Mouse (Mus musculus) embryonic facial prominence, embryonic 12.5 days (tissue): Measurements from ENCODE around the gene Sod3. TPM values are rescaled to one million over a fixed set of nuclear protein-coding genes. Genes with fewer than 3 reads are reported as not detected.

Experiments used
- ATAC-seq: fragments of 200-750 bp; cut with Nextera tagmentation; 2 replicates; pipeline ENCODE4 v1.8.0; 2017; ENCODE audit not compliant: insufficient number of reproducible peaks, insufficient read depth, low FRiP score, low TSS enrichment
- H3K27ac ChIP-seq: fragments of 300-500 bp; sonication (generic); 2 replicates; pipeline ENCODE4 v1.5.1; 2016; ENCODE audit warnings: mild to moderate bottlenecking
- H3K27me3 ChIP-seq: fragments of 300-500 bp; sonication (generic); 2 replicates; pipeline ENCODE4 v1.6.1; 2016; ENCODE audit warnings: mild to moderate bottlenecking, moderate library complexity
- H3K36me3 ChIP-seq: fragments of 300-500 bp; sonication (generic); 2 replicates; pipeline ENCODE4 v1.6.1; 2016; ENCODE audit warnings: mild to moderate bottlenecking
- H3K4me1 ChIP-seq: fragments of 300-500 bp; sonication (generic); 2 replicates; pipeline ENCODE4 v1.6.1; 2016
- H3K4me2 ChIP-seq: fragments of 300-500 bp; sonication (generic); replicated peaks from 2 replicates; pipeline ENCODE4 v1.6.1; 2016; ENCODE audit warnings: mild to moderate bottlenecking, moderate library complexity
- H3K4me3 ChIP-seq: fragments of 300-500 bp; sonication (generic); 2 replicates; pipeline ENCODE4 v1.5.1; 2016; ENCODE audit warnings: mild to moderate bottlenecking
- H3K9ac ChIP-seq: fragments of 300-500 bp; sonication (generic); 2 replicates; pipeline ENCODE4 v1.6.1; 2016; ENCODE audit warnings: mild to moderate bottlenecking, moderate library complexity
- H3K9me3 ChIP-seq: fragments of 300-500 bp; sonication (generic); 2 replicates; pipeline ENCODE4 v1.6.1; 2016; ENCODE audit warnings: mild to moderate bottlenecking, moderate library complexity
- WGBS: fragments of 180-500 bp; shearing (Covaris S2); methylation state at CpG from one replicate; pipeline ENCODE4 v1.1.7; 2016; 5-methylcytosine and 5-hydroxymethylcytosine counted together
- polyA plus RNA-seq: library from polyadenylated mRNA; unstranded; fragments of >200 nt; fragmentation: Nextera tagmentation; extraction: Ambion mirVana; gene quantifications from 2 replicates; pipeline ENCODE4 v1.2.1, GENCODE M21; 2016

The Sod3 gene
- polyA plus RNA-seq, 1 experiment from 2014 or later = 0.10 TPM

DNA sequence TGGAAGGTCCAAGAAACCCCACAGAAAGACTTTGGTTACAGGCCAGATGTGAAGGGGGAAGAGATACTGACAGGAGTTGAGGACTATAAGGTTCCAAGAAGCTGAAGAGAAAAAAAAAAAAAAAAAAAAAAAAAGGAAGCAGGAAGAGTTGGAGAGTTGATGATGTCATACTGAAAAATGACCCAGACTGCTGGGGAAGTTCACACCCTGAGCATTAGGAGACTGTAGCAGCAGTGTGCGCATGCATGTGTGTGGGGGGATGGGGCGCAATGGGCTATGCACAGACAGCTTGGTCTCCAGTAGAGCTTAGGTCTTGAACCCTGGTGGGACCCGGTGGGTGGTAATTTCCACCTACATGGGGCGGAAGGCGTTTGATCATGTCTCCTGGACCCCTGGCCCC, 20.2 kb downstream of the Sod3 start:
- Histone ChIP-seq H3K36me3 (no peaks in the 10 kb centered on the region), H3K27me3 (no peaks in the 10 kb centered on the region), H3K27ac (no peak overlapping the region), H3K9ac (no peak overlapping the region), H3K4me1 (0 out of 2 replicates have a peak, but pooled peaks cover 3% of the 10 kb centered on the region), H3K9me3 (no peaks in the 10 kb centered on the region), H3K4me2 (no peak overlapping the region), H3K4me3 (no peak overlapping the region)
- no peak for ATAC-seq
- 83% methylated on average over 5 of the region's 5 CpGs for WGBS

DNA sequence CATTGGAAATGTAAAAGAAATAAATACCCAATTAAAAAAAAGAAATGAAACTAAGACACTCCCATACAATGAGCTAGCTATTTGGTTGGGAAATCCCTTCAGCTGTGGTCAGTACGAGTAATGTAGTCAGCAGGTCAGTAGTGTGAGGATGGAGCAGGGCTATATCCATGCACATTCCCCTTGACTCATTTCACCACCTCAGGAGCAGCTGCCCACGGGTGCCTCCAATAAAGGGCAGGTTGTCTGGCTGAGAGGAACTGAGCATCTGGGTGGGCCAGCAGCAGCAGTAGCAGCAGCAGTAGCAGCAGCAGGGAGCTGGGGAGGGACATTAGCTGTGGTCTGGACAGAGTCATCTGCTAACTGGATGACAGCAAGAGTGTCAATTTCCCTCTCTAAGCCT, 22.4 kb downstream of the Sod3 start:
- H3K27me3 ChIP-seq = no peaks in the 10 kb centered on the region
- H3K27ac ChIP-seq = no peak overlapping the region
- WGBS = 77% methylated on average over 2 of the region's 2 CpGs
- ATAC-seq = no peak
- 0 out of 2 replicates have a peak, but pooled peaks cover 3% of the 10 kb centered on the region for H3K4me1 ChIP-seq
- no peak overlapping the region for H3K4me3 ChIP-seq
- no peaks in the 10 kb centered on the region for H3K36me3 ChIP-seq
- no peaks in the 10 kb centered on the region for H3K9me3 ChIP-seq
- H3K4me2 ChIP-seq = no peak overlapping the region
- H3K9ac ChIP-seq = no peak overlapping the region

DNA sequence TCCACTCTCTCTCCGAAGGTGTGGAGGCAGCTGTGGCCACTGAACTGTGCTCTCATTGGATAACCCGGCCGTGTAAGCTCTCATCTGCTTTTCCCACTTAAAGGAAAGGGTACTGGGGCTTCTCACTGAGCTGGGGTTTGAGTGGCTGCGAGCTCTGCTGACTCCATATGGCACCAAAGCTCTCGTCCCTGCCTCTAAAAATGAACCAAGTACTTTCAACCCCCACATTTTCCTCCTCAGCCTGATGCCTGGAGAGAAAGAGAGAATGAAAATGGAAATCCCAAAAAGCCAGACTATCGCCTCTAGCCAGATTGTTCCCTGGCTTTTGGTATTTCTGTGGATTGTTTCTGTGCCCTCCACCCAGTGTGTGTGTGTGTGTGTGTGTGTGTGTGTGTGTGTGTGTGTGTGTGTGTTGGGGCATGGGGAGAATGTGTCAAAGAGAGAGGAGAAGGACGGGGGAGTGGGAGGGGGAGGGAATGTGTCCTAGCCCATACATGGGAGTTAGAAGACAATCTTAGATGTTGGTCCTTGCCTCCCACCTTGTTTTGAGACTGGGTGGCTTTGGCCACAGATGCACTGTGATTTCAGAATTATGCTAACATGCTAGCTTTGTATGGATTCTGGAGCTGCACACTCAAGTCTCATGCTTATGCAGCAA, 24.6 kb downstream of the Sod3 start:
- Histone ChIP-seq H3K4me2 (no peak overlapping the region), H3K4me1 (no peaks in the 10 kb centered on the region), H3K27me3 (no peaks in the 10 kb centered on the region), H3K9me3 (no peaks in the 10 kb centered on the region), H3K9ac (no peak overlapping the region), H3K4me3 (no peak overlapping the region), H3K27ac (no peak overlapping the region), H3K36me3 (no peaks in the 10 kb centered on the region)
- WGBS = 79% methylated on average over 7 of the region's 7 CpGs
- no peak for ATAC-seq

DNA sequence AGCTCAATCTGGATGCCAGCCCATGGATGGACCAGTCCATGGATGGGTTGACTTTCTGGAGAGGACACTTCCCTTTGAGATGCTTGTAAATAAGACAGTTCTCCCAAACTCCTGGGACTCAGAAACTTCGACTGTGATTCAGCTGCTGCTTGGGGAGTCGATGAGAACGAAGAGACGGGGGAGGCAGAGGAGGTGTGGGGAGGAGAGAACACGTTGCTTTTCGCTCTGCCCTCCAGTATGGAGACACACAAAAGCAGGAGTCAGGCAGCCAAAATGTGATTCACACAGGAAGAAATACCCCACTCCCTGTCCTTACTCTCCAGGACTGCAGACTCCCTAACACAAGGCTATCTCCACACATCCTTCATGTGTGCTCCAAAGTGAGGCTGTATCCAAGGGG, 26.8 kb downstream of the Sod3 start:
- H3K4me1 ChIP-seq = no peaks in the 10 kb centered on the region
- no peak overlapping the region for H3K4me3 ChIP-seq
- H3K9ac ChIP-seq = no peak overlapping the region
- WGBS = 90% methylated on average over 6 of the region's 6 CpGs
- no peaks in the 10 kb centered on the region for H3K36me3 ChIP-seq
- no peak overlapping the region for H3K4me2 ChIP-seq
- no peaks in the 10 kb centered on the region for H3K9me3 ChIP-seq
- no peak for ATAC-seq
- no peak overlapping the region for H3K27ac ChIP-seq
- no peaks in the 10 kb centered on the region for H3K27me3 ChIP-seq

DNA sequence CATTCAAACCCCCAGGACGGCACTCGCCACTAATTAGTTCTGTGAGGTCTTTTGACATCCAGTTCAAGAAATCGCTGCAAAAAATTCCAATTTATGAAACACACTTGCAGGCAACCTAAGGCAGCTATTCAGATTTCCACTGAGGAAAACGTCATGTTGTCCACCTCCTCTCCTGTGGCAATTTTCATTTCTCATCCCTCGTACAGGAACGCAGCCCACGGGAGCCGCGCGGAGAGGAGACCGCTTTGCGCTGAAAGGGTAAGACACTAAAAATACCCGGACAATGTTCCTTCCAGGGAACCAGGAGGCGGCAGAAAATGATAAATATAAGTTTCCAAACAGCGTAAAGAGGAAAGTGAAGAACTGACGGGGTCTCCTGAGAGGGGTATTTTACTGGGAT, 27.9 kb downstream of the Sod3 start:
- 0 out of 2 replicates have a peak overlapping the region, but pooled peaks have one; percentile 9 for H3K4me2 ChIP-seq
- H3K27ac ChIP-seq = no peak overlapping the region
- no peak overlapping the region for H3K9ac ChIP-seq
- H3K27me3 ChIP-seq = no peaks in the 10 kb centered on the region
- H3K4me1 ChIP-seq = no peaks in the 10 kb centered on the region
- WGBS = 69% methylated on average over 16 of the region's 16 CpGs
- ATAC-seq = no peak
- no peaks in the 10 kb centered on the region for H3K36me3 ChIP-seq
- no peak overlapping the region for H3K4me3 ChIP-seq
- H3K9me3 ChIP-seq = no peaks in the 10 kb centered on the region

DNA sequence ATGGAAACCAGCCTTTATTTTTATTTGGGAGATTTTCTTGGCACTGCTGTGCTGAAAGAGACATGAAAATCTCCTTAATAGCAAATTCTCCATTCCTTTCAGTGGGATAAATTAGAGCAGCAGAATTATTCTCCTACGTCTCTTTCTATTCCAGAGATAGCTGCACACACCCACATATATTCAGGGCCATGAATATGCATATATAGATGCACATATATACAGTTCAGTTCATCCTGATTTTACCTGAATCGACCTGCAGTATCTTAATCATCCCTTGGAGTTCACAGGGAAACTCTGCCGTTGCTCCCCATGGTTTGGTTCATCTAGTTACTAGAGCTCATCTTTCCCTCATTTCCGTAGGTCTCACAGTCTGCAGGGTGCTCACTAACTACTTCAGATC, 30.2 kb downstream of the Sod3 start:
- WGBS = 85% methylated on average over 4 of the region's 4 CpGs

DNA sequence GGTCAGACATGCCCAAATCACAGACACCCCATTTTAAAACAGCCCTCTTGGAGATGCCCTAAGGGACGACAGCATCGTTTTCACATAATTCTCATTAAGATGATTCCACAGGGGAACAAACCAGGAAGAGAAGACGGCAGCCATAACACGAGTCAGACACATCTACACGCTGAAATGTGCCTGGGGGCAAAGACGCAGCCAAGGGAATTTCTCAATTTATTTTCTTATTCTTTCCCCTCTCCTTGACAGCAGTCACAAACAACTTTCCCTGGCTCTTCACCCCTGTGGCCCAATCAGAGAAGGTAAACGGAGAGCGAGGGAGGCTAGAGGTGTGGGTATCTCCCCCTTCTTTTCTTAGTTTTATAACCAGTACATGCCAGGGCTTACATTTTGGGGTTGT, 40.8 kb downstream of the Sod3 start:
- no peak overlapping the region for H3K9ac ChIP-seq
- H3K27me3 ChIP-seq = no peaks in the 10 kb centered on the region
- H3K4me3 ChIP-seq = no peak overlapping the region
- no peaks in the 10 kb centered on the region for H3K36me3 ChIP-seq
- WGBS = 56% methylated on average over 8 of the region's 8 CpGs
- H3K27ac ChIP-seq = no peak overlapping the region
- ATAC-seq = no peak
- H3K4me1 ChIP-seq = no peaks in the 10 kb centered on the region
- H3K4me2 ChIP-seq = no peak overlapping the region
- H3K9me3 ChIP-seq = no peaks in the 10 kb centered on the region

More for the DNA sequence above, 30.2 kb downstream of the Sod3 start:
- Histone ChIP-seq H3K27me3 (no peaks in the 10 kb centered on the region), H3K4me2 (no peak overlapping the region), H3K36me3 (no peaks in the 10 kb centered on the region), H3K27ac (no peak overlapping the region), H3K4me1 (no peaks in the 10 kb centered on the region), H3K9ac (no peak overlapping the region), H3K4me3 (no peak overlapping the region), H3K9me3 (no peaks in the 10 kb centered on the region)
- ATAC-seq = no peak

DNA sequence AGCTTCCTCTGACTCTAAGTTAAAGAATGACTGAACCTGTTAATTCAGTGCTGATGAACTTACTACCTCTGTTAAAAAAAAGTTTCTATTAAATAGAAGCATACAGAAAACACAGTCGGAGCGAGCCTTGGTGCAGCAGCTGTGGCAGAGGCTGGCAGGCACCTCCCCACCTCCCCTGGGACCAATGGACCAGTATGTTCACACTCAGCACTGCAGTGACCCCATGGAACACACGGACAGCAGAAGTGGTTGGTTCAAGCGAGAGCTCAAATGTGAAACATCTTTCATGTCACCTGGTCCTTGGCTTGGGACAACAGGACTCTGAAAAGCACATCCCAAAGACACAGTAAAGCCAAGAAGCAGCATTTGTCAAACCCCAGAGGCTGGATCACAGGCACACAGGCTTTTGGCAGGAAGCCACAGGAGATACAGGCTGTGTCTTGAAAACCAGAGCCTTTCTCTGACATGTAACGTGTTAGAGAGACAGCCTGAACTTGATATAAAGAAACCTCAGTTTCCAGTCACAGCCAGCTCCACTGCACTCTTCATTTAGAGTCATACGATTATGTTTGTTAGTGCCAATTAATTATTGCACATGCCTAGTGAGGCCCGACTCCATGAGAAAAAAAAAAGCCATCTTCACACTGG, 45.2 kb downstream of the Sod3 start:
- Histone ChIP-seq H3K36me3 (no peaks in the 10 kb centered on the region), H3K27me3 (no peaks in the 10 kb centered on the region), H3K9me3 (no peaks in the 10 kb centered on the region), H3K4me1 (no peaks in the 10 kb centered on the region), H3K9ac (no peak overlapping the region), H3K4me2 (no peak overlapping the region), H3K27ac (no peak overlapping the region), H3K4me3 (no peak overlapping the region)
- WGBS = 70% methylated on average over 7 of the region's 7 CpGs
- ATAC-seq = no peak

DNA sequence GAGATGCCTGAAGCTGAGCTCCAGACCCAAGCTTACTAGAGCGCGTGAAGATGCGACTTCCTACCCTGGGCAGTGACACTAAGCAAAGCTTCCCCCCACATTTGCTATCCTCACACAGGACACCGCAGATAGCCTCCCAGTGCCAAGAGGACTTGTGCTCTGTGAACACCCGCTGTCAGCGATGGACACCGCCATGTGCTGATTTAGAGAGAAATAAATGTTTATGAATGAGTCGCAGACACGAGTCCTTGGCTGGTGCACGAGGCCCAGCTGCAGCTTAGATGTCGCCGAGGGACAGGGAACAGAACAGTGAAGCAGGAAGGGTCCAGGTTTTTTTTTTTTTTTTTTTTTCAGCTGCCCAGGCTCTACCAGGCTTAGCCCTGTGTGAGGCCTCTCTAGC, 46.6 kb downstream of the Sod3 start:
- H3K4me3 ChIP-seq = no peak overlapping the region
- ATAC-seq = no peak
- no peaks in the 10 kb centered on the region for H3K9me3 ChIP-seq
- no peaks in the 10 kb centered on the region for H3K27me3 ChIP-seq
- 86% methylated on average over 12 of the region's 12 CpGs for WGBS
- no peak overlapping the region for H3K4me2 ChIP-seq
- no peaks in the 10 kb centered on the region for H3K4me1 ChIP-seq
- H3K36me3 ChIP-seq = no peaks in the 10 kb centered on the region
- no peak overlapping the region for H3K27ac ChIP-seq
- no peak overlapping the region for H3K9ac ChIP-seq

DNA sequence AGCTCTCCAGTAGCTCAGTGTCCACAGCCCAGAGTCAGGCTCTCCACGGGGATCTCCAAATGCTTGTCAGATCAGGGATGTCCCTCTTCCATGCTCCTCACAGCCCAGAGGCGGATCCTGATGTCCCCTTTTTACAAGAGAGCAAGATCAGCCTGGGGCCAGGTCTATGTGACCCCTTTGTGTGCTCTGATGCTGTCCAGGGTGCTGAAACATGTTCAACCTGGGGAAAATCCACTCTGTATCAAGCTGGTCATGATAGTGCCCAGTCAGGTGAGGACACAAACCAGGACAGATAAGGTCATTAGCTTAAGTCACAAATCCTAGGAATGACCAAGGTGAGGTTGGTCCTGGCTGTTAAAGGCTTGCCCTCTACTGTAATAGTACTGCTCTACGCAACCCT, 48.0 kb downstream of the Sod3 start:
- no peak overlapping the region for H3K27ac ChIP-seq
- no peaks in the 10 kb centered on the region for H3K27me3 ChIP-seq
- no peak overlapping the region for H3K9ac ChIP-seq
- H3K4me2 ChIP-seq = no peak overlapping the region
- H3K9me3 ChIP-seq = no peaks in the 10 kb centered on the region
- H3K4me3 ChIP-seq = no peak overlapping the region
- no peaks in the 10 kb centered on the region for H3K36me3 ChIP-seq
- 45% methylated on average over 3 of the region's 3 CpGs for WGBS
- H3K4me1 ChIP-seq = no peaks in the 10 kb centered on the region
- ATAC-seq = no peak

DNA sequence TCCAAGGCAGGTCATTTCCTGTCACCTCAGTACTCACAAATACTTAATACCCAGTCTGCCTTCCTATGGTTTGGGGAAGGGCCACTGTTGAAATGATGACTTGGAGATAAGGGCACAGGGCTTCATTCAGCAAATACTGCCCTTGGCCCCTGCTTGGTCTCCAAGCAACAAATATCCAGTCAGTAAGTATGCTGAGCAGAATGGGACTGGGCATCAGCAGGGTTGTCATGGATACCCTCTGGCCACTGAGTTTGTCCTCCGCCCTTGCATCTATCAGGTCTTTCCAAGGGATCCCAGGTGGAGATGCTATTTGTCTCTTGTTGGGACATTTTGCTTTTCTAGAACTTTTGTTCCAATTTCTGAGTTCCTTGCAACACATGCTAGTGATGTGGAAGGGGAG, 51.6 kb downstream of the Sod3 start:
- Histone ChIP-seq H3K4me2 (no peak overlapping the region), H3K36me3 (no peaks in the 10 kb centered on the region), H3K27me3 (no peaks in the 10 kb centered on the region), H3K4me1 (no peaks in the 10 kb centered on the region), H3K4me3 (no peak overlapping the region), H3K27ac (no peak overlapping the region), H3K9me3 (no peaks in the 10 kb centered on the region), H3K9ac (no peak overlapping the region)
- WGBS = 85% methylated on average over 1 of the region's 1 CpGs
- no peak for ATAC-seq

DNA sequence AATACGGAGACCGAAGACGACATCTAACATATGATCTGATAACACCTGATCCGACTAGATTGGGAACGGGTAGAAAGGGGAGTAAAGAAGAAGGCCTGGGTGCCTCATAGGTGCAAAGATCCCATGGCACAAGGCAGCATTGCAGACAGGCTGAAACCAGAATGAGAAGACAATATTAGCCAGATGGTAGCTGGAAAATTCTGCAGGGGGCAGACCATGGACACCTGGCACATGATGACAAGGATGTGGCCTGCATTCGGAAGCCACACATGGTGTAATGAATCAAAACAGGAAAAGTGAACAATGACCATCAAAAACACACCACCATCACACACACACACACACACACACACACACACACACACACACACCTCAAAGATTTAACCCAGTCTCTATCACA, 52.3 kb downstream of the Sod3 start:
- Histone ChIP-seq H3K27me3 (no peaks in the 10 kb centered on the region), H3K27ac (no peak overlapping the region), H3K4me1 (no peaks in the 10 kb centered on the region), H3K9me3 (no peaks in the 10 kb centered on the region), H3K9ac (no peak overlapping the region), H3K4me3 (no peak overlapping the region), H3K4me2 (no peak overlapping the region), H3K36me3 (no peaks in the 10 kb centered on the region)
- WGBS = 91% methylated on average over 6 of the region's 6 CpGs
- no peak for ATAC-seq
